Mouse (Mus musculus): ENCODE results near the gene 4933430I17Rik. TPM values are rescaled to one million over a fixed set of nuclear protein-coding genes. Genes with fewer than 3 reads are reported as not detected.

Gene 4933430I17Rik
- total RNA-seq, 2 experiments from 2014 or later: 0.22 TPM; not detected in 1

- intact Hi-C loops (cut with DNase I): loop anchor here (2.0 to 5.0 kb wide), 4 partner anchors 21 to 140 kb away; partner anchors contain the start of genes Bspry, Cdc26, Fkbp15 and Prpf4
- DNase-seq: peak; percentile 91 to 92
These were observed 23.0 kb upstream of the 4933430I17Rik start for GRCm38 (mm10) chr4:62501964-62502732.

- intact Hi-C loops (cut with DNase I): loop anchor here (2.0 to 5.0 kb wide), 4 partner anchors 22 to 141 kb away; partner anchors contain the start of genes Bspry, Cdc26, Fkbp15 and Prpf4
- no peak for DNase-seq
These were observed 22.2 kb upstream of the 4933430I17Rik start for GRCm38 (mm10) chr4:62502969-62503368.

- intact Hi-C loops (cut with DNase I): loop anchor here (2.0 to 5.0 kb wide), 4 partner anchors 23 to 141 kb away; partner anchors contain the start of genes Bspry, Cdc26, Fkbp15 and Prpf4
- no peak for DNase-seq
These were observed 21.7 kb upstream of the 4933430I17Rik start, which contains the start of gene Hdhd3 for GRCm38 (mm10) chr4:62503374-62503970. Gene Hdhd3 (minus strand): TSS chr4:62503467.

- no peak for DNase-seq
- intact Hi-C loops (cut with DNase I): loop anchor here (5.0 kb wide), 1 partner anchor 49 kb away; no protein-coding TSS in a partner anchor
These were observed 19.2 kb upstream of the 4933430I17Rik start for GRCm38 (mm10) chr4:62505991-62506390.

GRCm38 (mm10) chr4:62506798-62507197, 18.4 kb upstream of the 4933430I17Rik start:
- intact Hi-C loops (cut with DNase I): loop anchor here (5.0 kb wide), 1 partner anchor 49 kb away; no protein-coding TSS in a partner anchor
- DNase-seq: peak in 1 of 2 experiments; percentile 41

GRCm38 (mm10) chr4:62508839-62509238, 16.3 kb upstream of the 4933430I17Rik start:
- intact Hi-C loops (cut with DNase I): loop anchor here (5.0 kb wide), 1 partner anchor 52 kb away; no protein-coding TSS in a partner anchor
- DNase-seq: no peak

GRCm38 (mm10) chr4:62509946-62510345, 15.2 kb upstream of the 4933430I17Rik start:
- intact Hi-C loops (cut with DNase I): loop anchor here (5.0 kb wide), 1 partner anchor 53 kb away; no protein-coding TSS in a partner anchor
- no peak for DNase-seq

GRCm38 (mm10) chr4:62513998-62514506, 11.1 kb upstream of the 4933430I17Rik start:
- no peak for DNase-seq
- intact Hi-C loops (cut with DNase I): no loop called here

GRCm38 (mm10) chr4:62514995-62515394, 10.2 kb upstream of the 4933430I17Rik start:
- no peak for DNase-seq
- intact Hi-C loops (cut with DNase I): loop anchor here (5.0 kb wide), 1 partner anchor 108 kb away; the partner anchor contains the start of genes Cdc26 and Prpf4

GRCm38 (mm10) chr4:62515490-62515889, 9.7 kb upstream of the 4933430I17Rik start:
- intact Hi-C loops (cut with DNase I): loop anchor here (5.0 kb wide), 1 partner anchor 108 kb away; the partner anchor contains the start of genes Cdc26 and Prpf4
- no peak for DNase-seq

GRCm38 (mm10) chr4:62516079-62516478, 9.1 kb upstream of the 4933430I17Rik start:
- DNase-seq: peak; percentile 57 to 65
- intact Hi-C loops (cut with DNase I): loop anchor here (5.0 kb wide), 1 partner anchor 109 kb away; the partner anchor contains the start of genes Cdc26 and Prpf4

- intact Hi-C loops (cut with DNase I): loop anchor here (5.0 kb wide), 1 partner anchor 109 kb away; the partner anchor contains the start of genes Cdc26 and Prpf4
- no peak for DNase-seq
These were observed 8.6 kb upstream of the 4933430I17Rik start for GRCm38 (mm10) chr4:62516579-62516978.

GRCm38 (mm10) chr4:62517046-62517445, 8.1 kb upstream of the 4933430I17Rik start:
- intact Hi-C loops (cut with DNase I): loop anchor here (5.0 kb wide), 1 partner anchor 110 kb away; the partner anchor contains the start of genes Cdc26 and Prpf4
- no peak for DNase-seq

- intact Hi-C loops (cut with DNase I): loop anchor here (5.0 kb wide), 1 partner anchor 110 kb away; the partner anchor contains the start of genes Cdc26 and Prpf4
- no peak for DNase-seq
These were observed 7.4 kb upstream of the 4933430I17Rik start for GRCm38 (mm10) chr4:62517538-62518415.

GRCm38 (mm10) chr4:62518416-62519121, 6.6 kb upstream of the 4933430I17Rik start:
- intact Hi-C loops (cut with DNase I): loop anchor here (5.0 kb wide), 1 partner anchor 111 kb away; the partner anchor contains the start of genes Cdc26 and Prpf4
- peak in 1 of 2 experiments; percentile 42 for DNase-seq

- no peak for DNase-seq
- intact Hi-C loops (cut with DNase I): loop anchor here (5.0 kb wide), 1 partner anchor 112 kb away; the partner anchor contains the start of genes Cdc26 and Prpf4
These were observed 5.9 kb upstream of the 4933430I17Rik start for GRCm38 (mm10) chr4:62519122-62519848.

GRCm38 (mm10) chr4:62519849-62520233, 5.3 kb upstream of the 4933430I17Rik start, which contains the start of gene Alad:
Gene Alad (minus strand): TSS chr4:62519918.
- DNase-seq: peak; percentile 88 to 93
- intact Hi-C loops (cut with DNase I): loop anchor here (5.0 to 10.0 kb wide), 2 partner anchors 113 to 315 kb away; partner anchors contain the start of genes Cdc26 and Prpf4
